Mouse (Mus musculus): Measurements from ENCODE around the gene F7. TPM values are rescaled to one million over a fixed set of nuclear protein-coding genes. Genes with fewer than 3 reads are reported as not detected.

Gene F7
- 0.23 and 1.7 TPM in 2 replicates for polyA plus RNA-seq (2012; rRNA removed; ENCODE audit: low replicate concordance)

GRCm38 (mm10) chr8:13025487-13026224 is at the start of gene F7:
Gene F7, plus strand, starts transcription at chr8:13026034.

GRCm38 (mm10) chr8:13037015-13037414 is 11.2 kb downstream of the F7 start, which contains the start of gene F10:
Gene F10, plus strand, starts transcription at chr8:13037308.

GRCm38 (mm10) chr8:13060441-13061150 is 34.8 kb downstream of the F7 start, which contains the start of gene Proz:
Gene Proz, plus strand, starts transcription at chr8:13060914.

Other genes with a start within 250 kb of the F7 start
- 13.2 and 52.1 TPM in 2 replicates for gene Mcf2l, start 152.2 kb upstream of the F7 start, polyA plus RNA-seq (2012; rRNA removed; ENCODE audit: low replicate concordance)
- gene F10, start 11.3 kb downstream of the F7 start, polyA plus RNA-seq (2012; rRNA removed; ENCODE audit: low replicate concordance), result 0.73 and 2.3 TPM in 2 replicates
- gene Proz, start 34.9 kb downstream of the F7 start, polyA plus RNA-seq (2012; rRNA removed; ENCODE audit: low replicate concordance), result 0.04 and 0.14 TPM in 2 replicates
- gene Pcid2, start 79.4 kb downstream of the F7 start, polyA plus RNA-seq (2012; rRNA removed; ENCODE audit: low replicate concordance), result 23.3 and 28.9 TPM in 2 replicates
- 48.4 and 62.7 TPM in 2 replicates for gene Cul4a, start 79.6 kb downstream of the F7 start, polyA plus RNA-seq (2012; rRNA removed; ENCODE audit: low replicate concordance)
- 858 and 871 TPM in 2 replicates for gene Lamp1, start 133.1 kb downstream of the F7 start, polyA plus RNA-seq (2012; rRNA removed; ENCODE audit: low replicate concordance)
- gene Grtp1, start 174.6 kb downstream of the F7 start, polyA plus RNA-seq (2012; rRNA removed; ENCODE audit: low replicate concordance), result 15.5 and 25.4 TPM in 2 replicates
- gene Adprhl1, start 228.1 kb downstream of the F7 start, polyA plus RNA-seq (2012; rRNA removed; ENCODE audit: low replicate concordance), result 0.41 and 1.9 TPM in 2 replicates

Data from subcutaneous adipose tissue, adult 2 months (tissue).